Mouse (Mus musculus) hindlimb bud, embryonic 11.5 days (tissue): ENCODE measurements around the gene Tm4sf5.
"Not testable (repeated sequence)": the region's sequence is repeated elsewhere in the genome, so short reads cannot be mapped to it uniquely, and the experiment has no call there.

ENCODE experiments used
- DNase-seq: peaks from one replicate; pipeline ENCODE4 v3.0.0-alpha.2; 2012; ENCODE audit warnings: low read depth, low spot score; ENCODE audit errors: extremely low spot score

The Tm4sf5 gene

GRCm38 (mm10) chr11:70509753-70510564 is 4.9 kb downstream of the Tm4sf5 start:
- DNase-seq: no peak

- DNase-seq: no peak
Measured at GRCm38 (mm10) chr11:70511242-70511641, 6.2 kb downstream of the Tm4sf5 start.

GRCm38 (mm10) chr11:70511825-70512224 is 6.8 kb downstream of the Tm4sf5 start:
- DNase-seq: no peak

GRCm38 (mm10) chr11:70512709-70513342 is 7.8 kb downstream of the Tm4sf5 start:
- DNase-seq: no peak

- no peak for DNase-seq
Measured at GRCm38 (mm10) chr11:70513520-70513919, 8.5 kb downstream of the Tm4sf5 start.

GRCm38 (mm10) chr11:70514288-70514687 is 9.2 kb downstream of the Tm4sf5 start, which contains the start of gene Vmo1:
Gene Vmo1 (minus strand): TSS chr11:70514616.
- DNase-seq: no peak

GRCm38 (mm10) chr11:70516352-70516751 is 11.3 kb downstream of the Tm4sf5 start:
- DNase-seq: peak; percentile 57

- DNase-seq: no peak
Measured at GRCm38 (mm10) chr11:70518436-70518835, 13.4 kb downstream of the Tm4sf5 start.

GRCm38 (mm10) chr11:70518923-70519322 is 13.9 kb downstream of the Tm4sf5 start, which contains the start of gene Gltpd2:
Gene Gltpd2 (plus strand): TSS chr11:70519196.
- no peak for DNase-seq

- DNase-seq: no peak
Measured at GRCm38 (mm10) chr11:70520178-70520769, 15.2 kb downstream of the Tm4sf5 start.

- not testable (repeated sequence) for DNase-seq
Measured at GRCm38 (mm10) chr11:70523306-70523989, 18.4 kb downstream of the Tm4sf5 start.

GRCm38 (mm10) chr11:70524782-70525181 is 19.7 kb downstream of the Tm4sf5 start:
- DNase-seq: no peak

- peak; percentile 93 for DNase-seq
Measured at GRCm38 (mm10) chr11:70525184-70525678, 20.2 kb downstream of the Tm4sf5 start, which contains the start of gene Psmb6. Gene Psmb6 (plus strand): TSS chr11:70525367.

- DNase-seq: no peak
Measured at GRCm38 (mm10) chr11:70525726-70526125, 20.7 kb downstream of the Tm4sf5 start.

- no peak for DNase-seq
Measured at GRCm38 (mm10) chr11:70526211-70526610, 21.2 kb downstream of the Tm4sf5 start.

- no peak for DNase-seq
Measured at GRCm38 (mm10) chr11:70528610-70529009, 23.6 kb downstream of the Tm4sf5 start.

GRCm38 (mm10) chr11:70531065-70531464 is 26.0 kb downstream of the Tm4sf5 start:
- DNase-seq: not testable (repeated sequence)

GRCm38 (mm10) chr11:70532839-70533238 is 27.8 kb downstream of the Tm4sf5 start, which contains the start of gene Gm40193:
Gene Gm40193 (minus strand): TSS chr11:70532939.
- DNase-seq: no peak

GRCm38 (mm10) chr11:70539423-70539822 is 34.4 kb downstream of the Tm4sf5 start:
- DNase-seq: no peak

- DNase-seq: no peak
Measured at GRCm38 (mm10) chr11:70539877-70540587, 35.0 kb downstream of the Tm4sf5 start, which contains the start of gene Pld2. Gene Pld2 (plus strand): TSS chr11:70540064.
